Mouse (Mus musculus) CD4-positive, CD25-positive, alpha-beta regulatory T cell, adult 2 months (primary cell): ENCODE results near the gene Clcn7.

Experiments
- DNase-seq: peaks from one replicate; pipeline ENCODE4 v3.0.0-alpha.2; 2012; ENCODE audit warnings: low read depth, low spot score

The Clcn7 gene

DNA sequence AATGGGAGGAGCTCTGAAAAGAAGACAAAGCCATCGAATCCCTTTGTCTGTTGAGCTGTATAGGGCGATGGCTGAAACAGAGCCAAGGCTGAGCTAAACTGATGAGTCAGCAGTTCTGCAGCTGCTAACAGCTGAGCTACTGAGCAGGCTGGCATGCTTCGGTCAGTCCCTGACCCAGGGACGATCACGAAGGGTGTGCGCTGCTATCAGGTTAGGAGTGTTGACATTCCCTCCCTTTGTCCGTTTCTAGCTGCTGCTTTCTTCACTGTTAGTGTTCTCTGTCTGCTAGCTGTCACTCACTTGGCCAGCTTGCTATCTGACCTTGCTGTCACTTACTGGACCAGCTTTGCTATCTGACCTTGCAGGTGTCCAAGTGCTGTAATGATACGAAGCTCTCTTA lies 6.1 kb upstream of the Clcn7 start:
- no peak for DNase-seq

DNA sequence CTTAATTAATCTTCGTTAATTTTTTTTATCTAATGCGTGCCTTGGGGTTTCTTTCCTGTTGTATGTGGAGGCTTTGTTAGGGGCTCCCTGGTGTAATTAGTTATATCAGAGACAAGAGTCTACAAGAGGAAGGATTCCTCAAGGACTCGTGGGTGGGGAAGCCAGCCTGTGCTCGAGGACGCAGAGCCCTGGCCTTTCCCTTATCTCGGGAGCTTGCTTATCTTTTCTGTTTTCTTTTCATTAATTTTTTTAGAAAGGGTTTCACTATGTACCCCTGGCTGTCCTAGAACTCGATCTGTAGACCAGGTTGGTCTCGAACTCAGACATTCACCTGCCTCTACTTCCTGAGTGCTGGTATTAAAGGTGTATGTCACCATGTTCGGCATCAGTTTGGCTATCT lies 5.5 kb upstream of the Clcn7 start:
- no peak for DNase-seq

DNA sequence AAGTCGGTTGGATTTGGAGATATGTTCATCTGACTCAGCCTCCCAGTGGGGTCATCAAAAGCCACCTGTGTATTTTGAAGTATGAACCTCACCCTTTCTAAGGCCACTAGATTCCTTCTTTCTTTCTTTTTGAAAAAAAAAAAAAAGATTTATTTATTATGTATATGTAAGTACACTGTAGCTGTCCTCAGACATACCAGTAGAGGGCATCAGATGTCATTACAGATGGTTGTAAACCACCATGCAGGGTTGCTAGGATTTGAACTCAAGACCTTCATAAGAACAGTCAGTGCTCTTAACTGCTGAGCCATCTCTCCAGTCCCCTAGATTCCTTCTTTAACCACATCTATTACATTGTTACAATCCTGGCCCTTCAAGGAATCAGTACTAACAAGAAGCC lies 3.1 kb upstream of the Clcn7 start:
- peak; percentile 58 for DNase-seq

DNA sequence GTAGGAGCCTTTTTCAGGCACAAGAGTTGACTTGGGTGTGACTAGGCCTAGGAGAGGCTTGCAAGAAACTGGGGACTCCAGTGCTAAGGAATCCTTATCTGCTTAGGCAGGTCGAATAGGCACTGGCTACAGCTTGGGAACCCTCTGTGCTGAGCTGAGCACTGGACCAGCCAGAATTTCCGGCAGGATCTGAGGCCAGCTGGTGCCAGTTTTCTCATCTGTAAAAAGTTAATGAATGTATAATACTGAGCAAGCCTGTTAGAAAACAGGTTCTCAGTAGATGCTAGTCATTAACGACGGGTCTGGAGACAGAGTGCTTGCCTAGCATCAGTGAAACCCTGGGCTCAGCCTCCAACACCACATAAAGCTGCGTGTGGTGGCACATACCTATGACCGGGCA lies 2.4 kb downstream of the Clcn7 start:
- DNase-seq: no peak

DNA sequence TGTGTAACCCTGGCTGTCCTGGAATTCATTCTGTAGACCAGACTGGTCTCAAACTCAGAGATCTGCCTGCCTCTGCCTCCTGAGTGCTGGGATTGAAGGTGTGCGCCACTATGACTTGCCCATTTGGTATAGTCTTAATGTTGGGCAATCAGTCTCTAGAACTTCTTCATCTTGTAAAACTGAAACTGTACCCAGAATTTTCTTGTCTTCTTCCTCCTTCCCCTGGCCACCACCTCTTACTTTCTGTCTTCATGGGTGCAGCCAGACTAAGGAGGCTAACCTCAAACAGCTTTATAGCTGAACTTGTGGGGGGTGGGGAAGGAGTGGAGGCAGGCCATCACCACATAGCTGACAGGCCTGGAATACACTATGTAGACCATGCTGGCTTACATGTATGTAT lies 5.6 kb downstream of the Clcn7 start:
- DNase-seq: no peak

DNA sequence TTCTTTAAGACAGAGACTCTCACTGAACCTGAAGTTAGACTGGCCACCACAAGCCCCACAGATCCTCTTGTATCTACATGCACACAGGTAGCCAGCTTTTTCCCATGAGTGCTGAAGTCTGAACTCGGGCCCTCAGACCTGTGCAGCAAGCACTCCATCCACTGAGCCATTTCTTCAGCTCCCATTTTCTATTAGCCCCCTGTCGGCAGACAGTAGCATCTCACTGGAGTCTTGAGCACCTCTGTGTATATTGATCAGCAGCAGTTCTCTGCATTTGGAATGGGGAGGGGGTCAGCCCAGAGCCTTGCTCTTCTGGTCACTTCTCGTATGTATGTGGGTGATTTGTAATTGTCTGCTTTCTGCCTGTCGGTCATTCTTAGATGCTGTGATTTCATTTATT lies 6.8 kb downstream of the Clcn7 start:
- peak; percentile 20 for DNase-seq

DNA sequence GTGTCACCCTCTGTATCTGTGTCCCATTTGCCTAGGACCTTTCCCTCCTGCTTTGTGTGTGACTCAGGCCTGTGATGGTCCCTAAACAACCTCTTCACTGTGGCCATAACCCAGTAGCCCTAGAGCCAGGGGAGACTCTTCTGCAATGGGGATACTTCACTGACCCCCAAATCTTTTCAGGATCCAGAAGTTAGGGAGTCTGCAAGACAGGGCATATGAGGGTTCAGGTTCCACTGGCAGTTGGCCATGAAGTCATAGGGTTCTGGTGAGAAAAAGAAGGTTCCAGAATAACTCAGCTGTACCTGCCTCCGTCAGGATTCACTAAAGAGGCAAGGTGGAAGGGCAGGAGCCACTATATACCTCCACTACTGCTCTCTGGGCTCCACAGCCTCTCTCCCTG lies 29.0 kb downstream of the Clcn7 start, which contains the start of gene Ccdc154:
Ccdc154 (plus strand) TSS at position 301 of the 400 bp plus-strand sequence.
- no peak for DNase-seq

DNA sequence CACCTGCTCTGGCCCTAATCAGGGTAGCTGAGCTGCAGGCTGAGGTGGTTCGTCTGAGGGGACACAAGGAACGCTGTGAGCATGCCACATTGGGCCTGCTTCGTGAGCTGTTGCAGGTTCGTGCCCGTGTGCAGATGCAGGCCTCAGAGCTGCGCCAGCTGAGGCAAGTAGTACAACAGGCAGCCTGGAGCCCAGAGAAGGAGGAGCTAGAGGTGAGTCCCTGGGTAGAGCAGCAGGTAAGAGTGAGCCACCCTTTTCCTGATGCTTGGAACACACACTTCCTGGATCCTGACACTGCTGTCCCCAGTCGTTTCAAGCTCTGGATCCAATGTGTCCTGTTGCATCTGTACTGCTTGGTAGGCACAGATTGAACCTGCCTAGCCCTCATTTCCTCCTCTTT lies 30.2 kb downstream of the Clcn7 start:
- no peak for DNase-seq

DNA sequence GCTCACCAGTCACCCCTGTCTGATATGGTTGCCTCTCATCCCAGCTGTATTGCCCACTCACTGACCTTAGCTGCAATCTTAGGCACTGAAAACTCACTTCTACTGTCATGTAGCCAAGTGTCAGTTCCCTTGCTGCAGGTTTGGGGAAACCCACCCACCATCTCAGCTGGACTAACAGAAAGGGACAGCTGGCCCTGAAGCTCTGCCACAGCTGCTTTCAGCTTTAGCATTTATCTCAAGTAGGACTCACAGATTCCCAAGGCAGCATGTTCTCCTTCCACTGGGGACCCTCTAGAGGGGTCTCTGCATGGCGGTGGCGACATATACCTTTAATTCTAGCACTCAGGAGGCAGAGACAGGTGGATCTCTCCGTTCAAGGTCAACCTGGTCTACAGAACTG lies 31.6 kb downstream of the Clcn7 start:
- no peak for DNase-seq

DNA sequence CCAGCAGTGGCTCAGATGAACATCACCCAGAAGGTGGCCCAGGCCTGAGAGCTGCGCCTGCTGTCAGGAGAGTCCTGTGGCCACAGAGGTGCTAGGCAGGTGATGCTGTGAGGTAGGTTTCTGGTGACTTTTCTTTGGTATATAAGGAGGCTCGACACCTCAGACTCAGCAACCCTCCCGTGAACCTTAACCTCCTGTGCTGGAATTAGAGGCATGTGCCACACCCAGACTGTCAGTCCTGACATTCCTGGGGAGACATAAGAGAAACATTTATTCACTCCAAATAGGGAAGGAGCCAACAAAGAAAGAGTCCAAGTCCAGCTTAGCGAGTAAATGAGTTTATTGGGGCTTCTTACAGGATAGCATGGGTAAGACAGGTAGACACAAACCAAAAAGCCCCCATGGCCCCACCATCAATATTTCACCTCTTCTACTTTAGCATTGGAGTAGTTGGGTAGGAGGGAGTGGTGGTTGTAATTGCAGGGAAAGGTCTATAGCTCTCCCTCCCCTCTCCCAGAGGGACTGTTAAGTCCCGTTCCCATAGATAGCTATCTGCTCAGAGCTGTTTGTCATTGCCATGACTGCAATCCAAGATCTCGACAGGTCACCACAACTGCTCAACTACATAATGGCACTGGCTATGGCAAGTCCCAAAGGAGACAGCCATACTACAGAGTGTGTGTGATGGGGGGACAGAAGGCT lies 32.9 kb downstream of the Clcn7 start:
- no peak for DNase-seq

DNA sequence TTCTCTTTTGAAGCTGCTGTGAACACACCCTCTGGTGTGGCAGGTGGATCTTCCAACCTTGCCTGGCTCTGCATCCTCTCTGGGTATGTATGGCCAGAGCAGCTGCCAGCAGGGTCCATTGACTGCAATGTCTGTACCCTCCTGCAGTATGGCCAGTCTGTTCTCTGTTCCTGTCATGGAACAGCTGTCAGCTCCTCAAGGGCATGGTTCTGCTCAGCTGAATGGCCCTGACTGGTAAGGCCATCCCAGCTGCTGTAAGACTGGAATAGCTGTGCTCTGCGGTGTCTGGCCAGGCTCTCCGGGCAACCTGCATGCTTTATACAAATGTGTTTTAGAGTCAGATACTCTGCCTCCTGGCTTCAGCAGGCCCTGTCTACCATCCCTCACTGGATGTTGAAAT lies 36.5 kb downstream of the Clcn7 start:
- no peak for DNase-seq

DNA sequence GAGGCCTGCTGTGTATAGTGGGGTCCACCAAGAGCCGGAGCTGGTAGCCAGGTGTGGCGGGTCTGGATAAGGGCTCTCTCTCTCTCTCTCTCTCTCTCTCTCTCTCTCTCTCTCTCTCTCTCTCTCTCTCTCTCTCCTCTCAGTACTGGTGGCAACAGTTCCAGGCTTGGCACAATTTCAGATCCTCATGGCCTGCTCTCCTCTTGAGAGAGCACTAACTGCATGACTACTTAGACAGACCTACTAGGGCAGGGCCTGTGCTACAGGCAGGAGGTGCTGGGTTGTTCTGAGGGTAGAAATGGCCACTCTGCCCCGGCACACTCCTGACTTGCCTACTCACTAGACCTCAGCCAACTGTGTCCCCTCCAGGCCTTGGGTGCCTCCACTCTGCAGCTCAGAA lies 39.4 kb downstream of the Clcn7 start:
- DNase-seq: no peak

DNA sequence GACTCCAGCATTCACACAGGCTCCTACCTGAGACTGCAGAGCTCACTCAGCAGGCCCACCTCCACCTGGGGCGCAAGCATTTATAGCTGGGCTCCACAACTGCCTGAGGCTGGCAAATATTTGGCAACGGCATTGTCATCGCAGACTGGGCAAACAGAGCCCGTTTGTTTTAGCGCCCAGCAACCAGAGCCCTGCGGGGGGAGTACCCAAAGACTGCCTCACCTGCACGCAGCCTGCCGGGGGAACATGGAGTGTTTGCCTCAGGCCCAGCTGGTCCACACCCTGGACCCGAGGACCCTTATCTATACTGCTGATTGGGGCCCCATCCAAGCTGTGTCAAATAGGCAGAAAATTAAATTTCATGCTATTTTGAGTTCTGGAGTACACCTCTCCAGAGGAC lies 42.2 kb downstream of the Clcn7 start, which contains the start of gene Gm38655:
Gm38655 (minus strand) TSS at position 61 of the 400 bp plus-strand sequence.
- no peak for DNase-seq

DNA sequence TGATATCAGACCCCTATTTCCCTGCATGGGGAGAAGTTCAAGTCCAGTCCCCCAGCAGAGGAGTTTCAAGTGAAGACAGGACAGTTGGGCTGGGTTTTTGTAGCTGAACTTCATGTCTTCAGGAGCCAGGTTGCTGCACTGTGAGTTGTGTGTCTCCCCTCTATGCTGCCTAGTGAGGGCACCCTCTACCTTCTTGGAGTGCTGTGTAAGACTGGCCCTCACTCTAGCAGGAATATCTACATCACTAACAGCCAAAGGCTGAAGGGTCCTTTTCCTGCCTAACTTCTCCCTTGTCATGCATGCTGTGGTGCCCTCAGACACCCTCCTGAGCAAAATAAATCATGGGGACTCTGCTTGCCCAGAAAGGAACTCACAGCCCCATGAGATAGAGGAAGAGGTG lies 50.0 kb downstream of the Clcn7 start:
- peak; percentile 44 for DNase-seq

DNA sequence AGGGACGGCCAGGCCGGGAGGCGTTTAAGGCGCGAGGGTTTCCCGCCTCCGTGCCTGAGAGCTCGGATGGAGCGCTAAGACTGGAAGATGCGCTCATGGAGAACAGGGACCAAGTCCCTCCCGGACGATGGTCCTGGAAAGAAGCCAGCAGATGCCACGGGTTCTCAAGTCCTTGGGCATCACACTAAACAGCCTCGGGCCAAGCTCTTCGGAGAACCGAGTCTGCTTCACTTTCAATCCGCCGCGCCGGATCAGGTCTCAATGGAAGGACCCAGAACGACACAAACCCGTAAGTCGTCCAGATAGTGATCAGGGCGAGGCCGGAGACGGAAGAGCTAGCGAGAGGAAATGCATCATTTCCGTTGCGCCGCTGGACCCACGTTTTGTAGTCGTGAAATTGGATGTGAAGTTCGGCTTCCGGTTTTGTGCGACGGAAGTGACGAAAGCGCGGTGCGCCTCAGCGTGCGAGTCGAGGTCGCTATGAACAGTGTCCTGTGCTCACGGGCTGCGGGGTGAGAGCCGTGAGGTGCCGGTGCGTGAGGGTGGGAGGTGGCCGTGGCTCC lies 51.0 kb downstream of the Clcn7 start, which contains the start of gene BC003965:
BC003965 (plus strand) TSS at position 426 of the 563 bp plus-strand sequence.
- peak; percentile 99 for DNase-seq

DNA sequence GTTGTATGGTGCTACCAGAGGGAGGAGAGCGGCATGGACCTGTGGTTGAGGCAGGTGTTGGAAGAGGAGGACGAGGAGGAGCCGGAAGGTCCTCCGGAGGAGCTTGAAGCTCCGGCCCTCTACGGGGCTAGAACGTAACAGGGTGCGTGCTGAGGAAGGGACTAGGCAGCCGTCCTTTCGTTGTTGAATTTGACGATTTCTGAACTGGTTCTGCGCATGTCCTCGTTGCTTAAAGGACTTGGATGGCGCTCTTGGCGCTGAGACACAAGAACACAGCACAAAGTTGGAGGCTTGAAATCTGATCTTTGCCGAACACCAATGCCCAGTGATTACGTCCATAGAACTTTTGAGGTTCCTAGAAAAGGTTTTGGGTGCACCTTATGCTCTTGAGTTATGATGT lies 51.8 kb downstream of the Clcn7 start:
- no peak for DNase-seq

DNA sequence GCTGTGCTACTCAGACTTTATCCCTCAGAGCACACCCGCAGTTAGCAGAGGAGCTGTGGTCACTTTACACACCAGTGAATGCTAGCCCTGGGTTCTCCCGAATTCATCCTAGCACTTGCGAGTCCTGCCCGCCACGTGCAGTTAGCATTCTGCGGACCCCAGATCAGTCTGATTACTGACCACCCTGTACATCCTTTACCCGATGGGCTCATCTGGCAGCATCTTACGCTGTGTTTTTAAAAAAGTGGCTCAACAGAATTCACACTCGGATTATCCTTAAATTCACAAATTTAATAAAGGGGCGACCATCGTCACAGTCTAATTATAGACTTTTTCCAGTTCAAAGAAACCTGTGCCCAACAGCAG lies 54.6 kb downstream of the Clcn7 start:
- no peak for DNase-seq

DNA sequence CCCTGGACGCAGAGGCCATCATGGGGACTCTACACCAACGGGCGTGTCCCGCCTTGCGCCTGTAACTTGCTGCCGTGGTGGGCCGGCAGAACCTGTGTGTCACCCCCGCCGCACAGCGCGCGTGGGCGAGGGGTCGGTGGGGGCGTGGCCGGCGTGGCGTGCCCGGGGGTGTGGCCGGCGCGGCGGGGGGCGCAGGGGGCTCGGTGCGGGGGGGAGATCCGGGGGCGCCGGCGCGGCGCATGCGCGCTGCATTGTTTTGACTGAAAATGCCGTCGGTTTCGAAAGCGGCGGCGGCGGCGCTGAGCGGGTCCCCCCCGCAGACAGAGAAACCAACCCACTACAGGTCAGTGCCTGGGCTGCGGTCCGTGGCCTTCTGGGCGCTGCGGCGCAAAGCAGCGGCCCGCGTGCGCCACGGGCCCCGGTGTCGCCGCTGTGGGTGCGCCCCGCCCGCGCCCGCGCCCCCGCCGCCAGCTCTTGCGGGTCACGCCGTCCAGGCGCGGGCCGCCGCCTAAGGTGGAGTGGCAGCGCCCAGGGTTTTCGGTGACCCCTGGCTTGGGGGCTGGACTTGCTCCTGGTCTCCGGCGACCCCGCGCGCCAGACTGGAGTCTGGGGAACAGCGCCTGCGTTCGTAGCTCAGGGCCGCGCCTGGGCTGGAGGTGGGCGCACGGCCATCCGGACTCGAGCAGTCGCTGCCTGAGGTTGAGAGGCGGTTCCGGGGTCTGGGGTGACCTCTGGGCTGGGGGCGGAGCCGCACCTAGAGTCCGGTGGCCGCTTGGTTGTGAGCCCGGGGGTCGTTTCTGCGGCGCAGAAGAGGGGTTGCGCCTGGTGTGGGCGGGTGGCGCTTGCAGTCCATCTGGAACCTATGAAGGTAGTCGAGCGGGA lies 55.2 kb downstream of the Clcn7 start, which contains the start of gene Unkl:
Unkl (plus strand) TSS at position 248 of the 882 bp plus-strand sequence.
- peak; percentile 87 for DNase-seq

DNA sequence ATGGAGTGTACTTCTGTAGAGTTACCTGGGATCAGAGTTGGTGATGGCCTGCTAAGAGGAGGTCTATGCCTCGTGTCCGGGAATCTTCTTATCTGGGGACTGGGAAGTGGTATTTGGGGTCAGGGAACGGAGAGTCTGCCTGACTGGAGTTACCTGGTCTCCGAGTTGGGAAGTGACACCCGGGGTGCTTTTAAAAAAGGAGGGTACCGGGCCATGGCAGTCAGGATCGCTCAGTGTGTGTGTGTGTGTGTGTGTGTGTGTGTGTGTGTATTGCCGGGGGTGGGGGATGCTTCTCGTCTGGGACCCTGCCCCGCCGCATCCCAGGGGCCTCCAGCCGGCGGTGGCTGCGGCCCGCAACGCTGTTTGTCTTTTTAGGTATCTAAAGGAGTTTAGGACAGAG lies 55.9 kb downstream of the Clcn7 start:
- DNase-seq: no peak

DNA sequence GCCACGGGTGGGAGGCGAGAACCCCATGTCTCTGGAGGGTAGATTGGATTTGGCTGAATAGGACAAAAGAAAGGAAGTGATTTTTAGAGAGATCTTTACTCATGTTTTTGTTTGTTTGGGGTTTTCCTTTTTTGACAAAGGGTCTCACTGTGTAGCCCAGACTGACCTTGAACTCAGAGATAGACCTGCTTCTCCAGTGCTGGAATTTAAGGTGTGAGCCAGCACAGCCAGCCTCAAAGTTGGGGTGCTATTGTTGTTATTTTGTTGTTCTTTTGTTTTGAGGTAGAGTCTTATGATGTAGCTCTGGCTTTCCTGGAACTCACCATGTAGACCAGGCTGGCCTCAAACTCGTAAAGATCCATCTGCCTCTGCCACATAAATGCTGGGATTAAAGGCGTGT lies 69.2 kb downstream of the Clcn7 start:
- no peak for DNase-seq

DNA sequence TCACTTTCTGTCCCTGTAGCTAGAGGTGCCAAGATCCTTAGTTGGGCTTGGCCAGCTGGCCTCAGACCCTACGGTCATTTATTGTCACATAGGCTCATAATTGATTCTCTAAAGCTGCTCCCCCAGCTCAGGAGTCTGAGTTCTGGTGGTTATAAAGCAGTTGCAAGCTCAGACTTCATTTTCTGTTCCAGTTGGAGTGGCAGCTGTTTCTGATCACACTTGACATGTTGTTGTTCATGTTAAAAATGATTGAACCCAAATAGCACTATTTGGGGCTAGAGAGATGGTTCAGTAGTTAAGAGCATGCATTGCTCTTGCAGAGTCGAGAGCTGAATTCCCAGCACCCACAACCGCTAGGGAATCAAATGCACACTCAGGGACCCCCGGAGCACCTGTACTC lies 76.8 kb downstream of the Clcn7 start:
- no peak for DNase-seq

DNA sequence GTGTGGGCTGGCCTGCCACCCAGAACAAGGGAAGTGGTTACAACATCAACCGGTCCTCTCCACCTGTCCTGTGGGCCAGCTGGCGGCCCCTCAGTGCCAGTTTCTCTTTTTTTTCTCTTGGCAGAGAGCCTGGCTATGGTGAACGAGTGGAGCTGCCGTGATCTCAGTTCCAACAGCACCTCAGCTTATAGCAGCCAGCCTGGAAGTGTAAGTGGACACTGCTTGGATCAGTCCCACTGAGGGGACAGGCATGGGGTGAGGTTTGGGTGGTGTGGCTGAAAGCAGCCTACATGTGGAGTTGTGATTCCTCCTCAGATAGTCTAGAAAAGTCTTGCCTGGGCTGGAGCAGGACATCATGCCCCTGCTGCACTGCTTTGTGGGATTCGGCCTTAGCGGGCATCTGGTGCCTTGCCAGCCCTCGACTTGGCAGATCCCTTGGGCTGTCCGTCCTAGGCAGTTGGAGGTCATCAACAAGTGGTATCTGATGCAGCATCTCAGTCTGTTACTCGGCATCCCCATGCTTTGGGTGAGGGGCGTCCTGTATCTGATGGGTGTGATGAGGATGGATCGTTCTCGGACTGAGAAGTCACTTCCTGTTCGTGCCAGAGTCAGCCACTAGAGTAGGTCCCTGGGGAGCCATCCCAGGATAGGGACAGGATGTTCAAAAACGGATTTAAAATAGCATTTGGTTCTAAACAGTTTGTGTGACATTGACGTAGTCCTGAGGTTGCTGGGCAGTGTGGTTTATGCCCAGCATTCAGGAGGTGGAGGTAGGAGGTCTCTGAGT lies 77.7 kb downstream of the Clcn7 start:
- DNase-seq: no peak
